Mouse (Mus musculus) erythroblast, adult 5-6 weeks (primary cell): ENCODE measurements around the gene Msantd4. TPM values are rescaled to one million over a fixed set of nuclear protein-coding genes. Genes with fewer than 3 reads are reported as not detected.
"Not testable (repeated sequence)": the region's sequence is repeated elsewhere in the genome, so short reads cannot be mapped to it uniquely, and the experiment has no call there.

Source experiments
- ATAC-seq: replicated peaks from 2 replicates; pipeline ENCODE4 v1.8.0; 2016; ENCODE audit warnings: moderate number of reproducible peaks, mild to moderate bottlenecking, moderate TSS enrichment, inconsistent platforms; ENCODE audit not compliant: poor library complexity, low FRiP score, severe bottlenecking
- total RNA-seq, 2 experiments: library from RNA; stranded (forward) in 1 of 2; stranded (reverse) in 1 of 2; fragments of 150-400 nt in 1 of 2; fragments of 200-764, 138-1000 nt in 1 of 2; gene quantifications; 2 replicates each; pipeline versions ENCODE4 v1.2.3 to v1.2.4; 2015 to 2017; ENCODE audit warnings: low replicate concordance in 2 of 2

The Msantd4 gene
- total RNA-seq (2015; ENCODE audit: low replicate concordance) (1.7 and 9.4 TPM in 2 replicates), total RNA-seq (2017; ENCODE audit: low replicate concordance) (8.0 and 8.1 TPM in 2 replicates)

DNA sequence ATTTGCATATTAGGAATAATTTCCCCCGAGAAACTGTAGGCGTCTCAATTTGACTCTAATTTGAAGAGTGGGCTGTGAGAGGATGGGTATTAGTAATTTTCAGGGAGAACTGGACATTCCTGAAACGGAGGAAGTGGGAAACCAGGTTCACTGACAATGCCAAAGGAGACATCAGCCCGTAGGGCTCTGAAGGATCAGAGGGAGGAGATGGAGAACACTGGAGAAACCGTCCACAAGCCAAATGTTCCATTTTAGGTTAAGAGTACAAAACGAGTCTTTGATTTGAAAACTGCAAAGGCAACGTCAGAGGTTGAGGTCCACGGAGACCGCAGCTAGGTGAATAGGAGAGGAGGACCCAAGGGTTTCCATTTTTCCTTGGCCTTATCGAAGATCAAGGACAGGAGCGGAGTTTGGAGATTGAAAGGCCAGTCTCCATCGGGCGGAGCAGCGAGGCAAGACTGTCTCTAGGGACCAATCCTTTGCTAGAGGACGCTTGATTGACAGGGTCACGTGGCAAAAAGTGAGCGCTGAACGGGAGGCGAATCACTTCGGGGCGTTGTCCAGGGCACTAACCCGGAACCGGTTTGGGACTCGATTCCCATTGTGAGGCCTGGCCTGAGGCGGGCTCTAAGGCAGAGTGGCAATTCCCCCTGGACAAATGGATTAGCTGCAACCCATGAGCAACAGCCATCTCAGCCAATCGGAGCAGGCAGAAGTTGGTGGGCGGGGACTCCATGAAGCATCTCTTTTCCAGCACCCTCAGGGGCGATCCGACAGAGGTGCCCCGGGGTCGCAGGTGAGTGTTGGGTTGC is at the start of gene Msantd4:
Gene Msantd4, plus strand, starts transcription at position 735 of the 812 bp plus-strand sequence.
- ATAC-seq, result peak; percentile 99

DNA sequence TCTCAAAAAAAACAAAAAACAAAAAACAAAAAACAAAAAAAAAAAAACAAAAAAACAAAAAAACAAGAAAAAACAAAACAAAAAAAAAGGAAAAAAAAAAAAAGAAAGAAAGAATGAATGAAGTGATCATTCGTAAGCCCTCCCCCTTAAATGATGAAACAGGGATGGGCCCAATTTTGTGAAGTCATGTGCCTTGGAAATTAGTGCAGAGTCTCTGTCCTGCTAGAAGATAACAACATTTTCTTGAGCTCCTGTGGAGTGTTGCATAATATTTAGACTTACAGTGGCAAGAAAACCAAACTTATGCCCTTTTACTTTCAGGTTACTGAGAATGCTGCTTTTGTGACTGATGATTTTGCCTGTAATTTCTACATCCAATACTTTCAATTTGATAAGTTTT is 23.2 kb upstream of the Msantd4 start:
- ATAC-seq, result no peak

DNA sequence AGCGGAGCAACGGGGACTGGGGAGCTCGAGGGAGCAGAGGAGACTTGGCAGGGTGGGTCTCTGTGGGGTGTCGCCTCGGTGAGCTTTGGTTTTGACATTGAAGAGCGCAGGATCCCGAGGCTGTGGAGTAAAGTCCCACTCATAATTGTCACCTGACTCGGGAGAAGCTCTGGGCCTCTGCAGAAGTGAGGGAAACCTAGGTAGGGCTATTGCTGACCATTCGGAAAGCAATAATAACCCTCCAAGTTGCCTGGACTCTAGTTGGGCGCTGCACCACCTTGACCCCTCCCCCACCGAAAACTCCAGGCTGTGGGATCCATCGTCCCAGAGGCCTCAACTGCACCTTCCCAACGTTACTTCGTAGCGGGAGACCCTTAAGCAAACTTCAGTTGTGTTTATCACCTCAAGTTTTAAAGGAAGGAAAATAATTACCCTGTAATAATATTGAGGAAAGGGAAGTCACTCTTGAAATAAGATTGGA is 318 bp downstream of the Msantd4 start:
- no peak for ATAC-seq

DNA sequence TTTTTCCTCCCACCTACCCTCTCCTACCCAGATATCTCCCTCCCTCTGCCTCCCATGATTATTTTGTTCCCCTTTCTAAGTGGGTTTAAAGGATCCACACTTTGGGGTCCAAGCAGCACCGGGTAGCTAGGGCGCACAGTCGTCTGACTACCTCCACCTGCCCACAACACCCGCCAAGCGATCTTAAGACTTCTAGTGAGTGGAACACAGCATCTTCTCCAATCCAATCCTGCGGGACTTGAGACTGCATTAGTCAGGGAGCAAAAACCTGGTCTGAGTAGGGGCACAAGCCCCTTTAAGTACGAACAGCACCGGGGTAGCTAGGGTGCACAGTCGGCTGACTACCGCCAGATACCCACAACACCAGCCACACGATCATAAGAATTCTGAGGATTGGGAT is 24.4 kb downstream of the Msantd4 start:
- not testable (repeated sequence) for ATAC-seq

Other genes with a start within 250 kb of the Msantd4 start
- 15.7 and 22.7 TPM in 2 replicates for gene Aasdhppt, start 67.1 kb upstream of the Msantd4 start, total RNA-seq (2015; ENCODE audit: low replicate concordance)
- 3.8 and 7.0 TPM in 2 replicates for gene Aasdhppt, start 67.1 kb upstream of the Msantd4 start, total RNA-seq (2017; ENCODE audit: low replicate concordance)
- 0.42 TPM in 1 of 2 replicates, not detected in the other for gene Kbtbd3, start 66.7 kb upstream of the Msantd4 start, total RNA-seq (2015; ENCODE audit: low replicate concordance)
- 0.09 and 2.5 TPM in 2 replicates for gene Kbtbd3, start 66.7 kb upstream of the Msantd4 start, total RNA-seq (2017; ENCODE audit: low replicate concordance)